Mouse (Mus musculus): ENCODE measurements around the gene Gse1. TPM values are rescaled to one million over a fixed set of nuclear protein-coding genes. Genes with fewer than 3 reads are reported as not detected.

The Gse1 gene
- polyA plus RNA-seq, 1 experiment from 2014 or later: 14.3 TPM

DNA sequence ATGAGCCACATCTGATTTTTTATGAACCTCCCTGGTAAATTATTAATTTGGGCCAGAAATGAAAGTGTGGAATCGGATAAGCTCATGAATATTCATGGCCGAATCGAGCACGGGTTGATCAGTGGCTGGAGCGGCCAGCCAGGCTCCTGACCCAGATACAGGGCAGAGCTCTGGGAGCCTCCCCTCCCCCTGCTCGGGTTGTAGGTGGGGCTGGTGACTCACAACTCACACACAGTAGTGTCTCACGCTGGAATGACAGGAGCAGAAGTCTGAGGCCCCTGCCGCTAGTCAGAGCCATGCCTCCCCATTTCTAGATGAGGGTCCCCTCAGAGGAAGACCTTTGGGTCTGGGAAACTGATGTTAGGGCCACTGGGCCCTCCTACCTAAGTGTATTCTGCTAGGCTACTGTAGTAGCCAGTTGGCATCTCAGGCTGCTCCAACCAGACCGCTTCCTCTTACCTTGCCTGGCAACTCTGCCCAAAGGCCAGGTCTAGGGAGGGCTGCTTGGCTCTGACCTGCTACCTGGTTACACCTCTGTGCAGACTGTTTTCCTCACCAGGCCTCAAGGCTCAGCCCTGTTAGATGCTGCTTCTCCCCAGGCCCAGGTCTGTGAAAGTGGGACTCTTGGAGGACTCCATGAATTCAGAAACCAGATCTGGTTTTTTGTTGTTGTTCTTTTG is 270.8 kb downstream of the Gse1 start:
- 27% methylated on average over 9 of the region's 9 CpGs for WGBS
- H3K27me3 ChIP-seq (ENCODE audit: insufficient read depth, low read length): no peaks in the 10 kb centered on the region
- peak overlapping the region; percentile 63; the same call in 1 of the 2 replicates for H3K27ac ChIP-seq (ENCODE audit: low read depth)
- ATAC-seq (ENCODE audit: insufficient read depth): peak; percentile 23; the same call in 1 of the 2 replicates
- DNase-seq: peak; percentile 43
- H3K36me3 ChIP-seq (ENCODE audit: insufficient read depth): 0 out of 2 replicates have a peak, but pooled peaks cover 3% of the 10 kb centered on the region
- H3K4me2 ChIP-seq: peak overlapping the region; percentile 43
- no peak overlapping the region for H3K9ac ChIP-seq
- peaks cover 49% of the 10 kb centered on the region for H3K4me1 ChIP-seq (ENCODE audit: insufficient read depth)
- TF ChIP-seq CTCF (IDR thresholded peaks at IDR 0.05; ENCODE audit: low read depth): no peak
- H3K9me3 ChIP-seq (ENCODE audit: low read depth, low read length): no peaks in the 10 kb centered on the region
- peak overlapping the region; percentile 2; the same call in 1 of the 2 replicates for H3K4me3 ChIP-seq (ENCODE audit: low read depth, low read length)

DNA sequence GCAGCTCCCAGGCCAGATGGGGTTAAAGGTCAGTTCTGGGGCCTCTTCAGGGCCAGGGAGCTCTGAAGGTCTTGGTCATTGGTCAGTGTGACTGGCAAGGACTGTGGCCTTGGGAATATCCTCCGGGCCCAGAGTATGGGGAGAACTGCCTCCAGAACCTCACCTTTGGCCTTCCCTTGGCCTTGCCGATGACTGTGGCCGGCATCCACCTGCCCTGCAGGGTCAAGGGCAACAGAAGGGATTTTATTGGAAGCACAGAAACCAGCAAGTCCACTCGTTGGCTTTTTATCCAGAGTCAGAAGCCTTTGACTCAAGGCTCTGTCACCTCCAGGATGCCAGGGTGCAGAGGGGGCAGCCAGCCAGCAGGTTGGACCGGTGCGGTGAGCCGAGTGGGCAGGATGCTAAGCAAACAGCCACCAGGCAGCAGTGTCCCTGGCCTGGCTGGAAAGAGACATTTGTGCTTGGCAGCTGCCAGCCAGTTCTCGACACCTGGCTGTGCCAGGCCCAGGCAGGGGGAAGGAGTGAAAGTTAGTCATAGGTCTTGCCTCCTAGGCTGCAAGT is 272.5 kb downstream of the Gse1 start:
- 69% methylated on average over 8 of the region's 8 CpGs for WGBS
- peaks cover 47% of the 10 kb centered on the region for H3K4me1 ChIP-seq (ENCODE audit: insufficient read depth)
- no peaks in the 10 kb centered on the region for H3K27me3 ChIP-seq (ENCODE audit: insufficient read depth, low read length)
- H3K4me3 ChIP-seq (ENCODE audit: low read depth, low read length): no peak overlapping the region
- 0 out of 2 replicates have a peak, but pooled peaks cover 3% of the 10 kb centered on the region for H3K36me3 ChIP-seq (ENCODE audit: insufficient read depth)
- no peak for DNase-seq
- ATAC-seq (ENCODE audit: insufficient read depth): no peak
- H3K4me2 ChIP-seq: no peak overlapping the region
- no peak overlapping the region for H3K27ac ChIP-seq (ENCODE audit: low read depth)
- TF ChIP-seq CTCF (IDR thresholded peaks at IDR 0.05; ENCODE audit: low read depth): peak; percentile 15; the same call in 1 of the 2 replicates
- no peak overlapping the region; the same call in 1 of the 2 replicates for H3K9ac ChIP-seq
- H3K9me3 ChIP-seq (ENCODE audit: low read depth, low read length): no peaks in the 10 kb centered on the region

DNA sequence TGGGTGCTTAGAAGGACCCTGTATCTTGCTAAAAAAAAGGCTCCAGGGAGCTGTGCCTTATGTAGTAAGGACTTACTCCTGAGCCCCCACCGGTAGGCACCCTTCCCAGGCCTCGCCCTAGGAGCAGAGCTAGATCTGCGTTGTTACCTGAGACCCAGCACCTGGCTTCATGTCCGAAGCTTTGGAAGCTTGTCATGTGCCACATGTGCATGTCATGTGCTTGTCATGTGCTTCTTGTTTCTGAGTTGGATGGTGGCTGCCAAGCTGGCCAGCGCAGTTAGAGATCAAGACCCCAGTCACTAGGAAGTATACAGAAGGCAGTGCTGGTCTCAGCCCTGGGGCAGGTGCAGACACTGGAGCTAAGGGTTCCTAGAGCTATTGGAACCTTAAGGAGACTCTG is 273.2 kb downstream of the Gse1 start:
- H3K4me2 ChIP-seq: no peak overlapping the region

DNA sequence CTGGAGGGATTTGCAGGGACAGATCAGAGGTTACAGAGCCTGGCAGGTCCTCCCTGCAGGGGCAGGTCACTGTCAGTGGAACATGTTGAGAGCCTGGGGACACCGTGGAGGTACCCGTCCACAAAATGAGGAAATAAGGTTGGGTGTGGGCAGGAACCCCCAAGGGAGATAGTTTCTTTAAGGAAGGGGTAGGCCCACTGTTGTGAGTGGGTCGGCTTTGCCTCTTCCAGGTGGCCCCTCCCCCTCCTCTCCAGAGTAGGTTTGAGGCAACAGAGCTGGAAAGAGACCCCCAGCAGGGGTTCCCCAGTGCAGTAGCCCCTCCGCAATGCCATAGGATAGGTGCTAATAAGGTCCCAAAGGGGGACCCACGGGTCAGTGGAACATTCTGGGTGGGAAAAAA is 274.2 kb downstream of the Gse1 start:
- H3K27me3 ChIP-seq (ENCODE audit: insufficient read depth, low read length): no peaks in the 10 kb centered on the region
- H3K36me3 ChIP-seq (ENCODE audit: insufficient read depth): 0 out of 2 replicates have a peak, but pooled peaks cover 3% of the 10 kb centered on the region
- no peak for DNase-seq
- H3K4me3 ChIP-seq (ENCODE audit: low read depth, low read length): no peak overlapping the region
- H3K27ac ChIP-seq (ENCODE audit: low read depth): no peak overlapping the region
- H3K4me1 ChIP-seq (ENCODE audit: insufficient read depth): peaks cover 44% of the 10 kb centered on the region
- no peak for TF ChIP-seq CTCF (IDR thresholded peaks at IDR 0.05; ENCODE audit: low read depth)
- no peak overlapping the region for H3K4me2 ChIP-seq
- no peak for ATAC-seq (ENCODE audit: insufficient read depth)
- H3K9me3 ChIP-seq (ENCODE audit: low read depth, low read length): no peaks in the 10 kb centered on the region
- WGBS: 55% methylated on average over 5 of the region's 5 CpGs
- H3K9ac ChIP-seq: no peak overlapping the region

More for the DNA sequence above, 273.2 kb downstream of the Gse1 start:
- ATAC-seq (ENCODE audit: insufficient read depth) (no peak), DNase-seq (no peak)
- H3K4me1 ChIP-seq (ENCODE audit: insufficient read depth): peaks cover 54% of the 10 kb centered on the region
- WGBS: 87% methylated on average over 5 of the region's 5 CpGs
- no peaks in the 10 kb centered on the region for H3K27me3 ChIP-seq (ENCODE audit: insufficient read depth, low read length)
- TF ChIP-seq CTCF (IDR thresholded peaks at IDR 0.05; ENCODE audit: low read depth): no peak
- H3K9ac ChIP-seq: no peak overlapping the region
- H3K36me3 ChIP-seq (ENCODE audit: insufficient read depth): 0 out of 2 replicates have a peak, but pooled peaks cover 3% of the 10 kb centered on the region
- H3K4me3 ChIP-seq (ENCODE audit: low read depth, low read length): no peak overlapping the region
- no peak overlapping the region for H3K27ac ChIP-seq (ENCODE audit: low read depth)
- no peaks in the 10 kb centered on the region for H3K9me3 ChIP-seq (ENCODE audit: low read depth, low read length)

DNA sequence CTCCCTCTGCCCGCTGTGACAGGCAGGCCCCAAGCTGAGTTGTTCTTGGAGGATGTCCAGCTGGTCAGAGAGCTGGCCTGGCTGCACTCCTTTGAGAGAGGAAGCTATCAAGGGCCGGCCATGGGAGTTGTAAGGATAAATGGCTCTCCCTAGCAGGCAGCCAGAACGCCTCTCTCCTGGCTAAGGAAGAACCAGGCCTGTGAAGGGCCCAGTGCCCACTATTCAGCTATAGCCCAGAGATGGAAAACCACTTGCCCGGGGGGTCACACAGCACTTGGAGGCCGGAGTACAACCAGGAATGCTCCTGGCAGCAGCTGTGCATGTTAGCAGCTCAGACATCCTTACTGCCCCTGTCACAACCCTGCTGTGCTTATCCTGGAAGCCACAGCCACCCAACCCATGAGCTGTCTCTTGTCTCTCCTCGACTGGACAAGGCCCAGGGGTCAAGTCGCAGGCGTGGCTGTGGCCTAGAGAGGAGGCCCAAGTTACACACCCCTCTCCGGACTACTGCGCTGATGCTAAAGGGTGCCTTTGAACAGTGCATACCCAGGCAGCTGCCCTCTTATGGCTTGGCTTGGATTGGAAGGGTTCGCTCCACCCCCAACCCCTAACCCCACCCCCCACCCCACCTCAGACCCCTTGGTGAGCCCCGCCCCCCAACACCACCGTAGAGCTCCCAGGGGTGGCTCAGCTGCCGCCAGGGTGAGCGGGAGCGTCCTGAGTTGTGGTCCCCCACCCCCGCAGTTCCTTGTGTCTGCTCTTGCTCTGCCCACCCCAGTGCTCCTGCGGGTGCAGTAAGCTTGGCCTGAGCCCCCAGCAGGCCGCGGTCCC is 276.2 kb downstream of the Gse1 start:
- no peak for TF ChIP-seq CTCF (IDR thresholded peaks at IDR 0.05; ENCODE audit: low read depth)
- H3K36me3 ChIP-seq (ENCODE audit: insufficient read depth): 0 out of 2 replicates have a peak, but pooled peaks cover 3% of the 10 kb centered on the region
- H3K27ac ChIP-seq (ENCODE audit: low read depth): peak overlapping the region; percentile 67
- peak overlapping the region; percentile 6; the same call in 1 of the 2 replicates for H3K4me3 ChIP-seq (ENCODE audit: low read depth, low read length)
- ATAC-seq (ENCODE audit: insufficient read depth) (peak; percentile 35; the same call in 1 of the 2 replicates), DNase-seq (peak; percentile 85)
- no peaks in the 10 kb centered on the region for H3K27me3 ChIP-seq (ENCODE audit: insufficient read depth, low read length)
- H3K4me2 ChIP-seq: peak overlapping the region; percentile 57
- H3K9ac ChIP-seq: peak overlapping the region; percentile 2; the same call in 1 of the 2 replicates
- 8% methylated on average over 20 of the region's 20 CpGs for WGBS
- no peaks in the 10 kb centered on the region for H3K9me3 ChIP-seq (ENCODE audit: low read depth, low read length)
- H3K4me1 ChIP-seq (ENCODE audit: insufficient read depth): peaks cover 35% of the 10 kb centered on the region

DNA sequence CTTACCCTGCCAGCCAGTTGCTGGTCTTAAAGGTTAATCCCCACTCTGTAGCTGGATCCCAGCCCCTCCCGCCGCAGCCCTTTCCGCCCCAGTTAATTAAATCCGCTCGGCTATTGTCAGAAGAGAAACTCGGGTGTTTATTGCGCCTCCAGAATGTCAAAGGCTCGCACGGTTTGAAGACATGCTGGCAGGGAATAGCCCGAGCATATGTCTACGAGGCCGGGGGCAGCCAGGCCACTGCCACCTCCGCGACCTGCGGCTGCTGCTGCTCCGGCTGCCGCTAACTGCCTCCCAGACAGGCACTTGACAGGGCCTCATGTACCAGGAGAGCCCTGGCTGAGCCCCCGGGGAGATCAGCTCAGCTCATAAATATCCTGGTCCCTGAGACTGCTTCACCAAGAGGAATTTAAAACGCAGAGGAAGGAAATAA is 276.8 kb downstream of the Gse1 start:
- WGBS: 3% methylated on average over 19 of the region's 19 CpGs
- H3K27ac ChIP-seq (ENCODE audit: low read depth): peak overlapping the region; percentile 67
- TF ChIP-seq CTCF (IDR thresholded peaks at IDR 0.05; ENCODE audit: low read depth): no peak
- peak overlapping the region; percentile 57 for H3K4me2 ChIP-seq
- peaks cover 42% of the 10 kb centered on the region for H3K4me1 ChIP-seq (ENCODE audit: insufficient read depth)
- DNase-seq (peak; percentile 62), ATAC-seq (ENCODE audit: insufficient read depth) (no peak)
- no peaks in the 10 kb centered on the region for H3K9me3 ChIP-seq (ENCODE audit: low read depth, low read length)
- peak overlapping the region; percentile 2; the same call in 1 of the 2 replicates for H3K9ac ChIP-seq
- 0 out of 2 replicates have a peak, but pooled peaks cover 3% of the 10 kb centered on the region for H3K36me3 ChIP-seq (ENCODE audit: insufficient read depth)
- peak overlapping the region; percentile 6; the same call in 1 of the 2 replicates for H3K4me3 ChIP-seq (ENCODE audit: low read depth, low read length)
- no peaks in the 10 kb centered on the region for H3K27me3 ChIP-seq (ENCODE audit: insufficient read depth, low read length)

Measured in lung, embryonic 14.5 days (tissue).